Mouse (Mus musculus) T-helper 17 cell (primary cell): Measurements from ENCODE around the gene Bmx.

Experiments used
- in situ Hi-C, 2 experiments: fragments of 300-600 bp; cut with MboI, MseI; formaldehyde crosslinking; loops; 1 replicate in 1 of 2; 2 replicates in 1 of 2; pipeline ENCODE4 v1.15.1; 2025; ENCODE audit warnings: high pct_unique_total_duplicates in 2 of 2

Gene Bmx

GRCm38 (mm10) chrX:164175780-164176179, 82.2 kb downstream of the Bmx start:
- in situ Hi-C loops = no loop called here

GRCm38 (mm10) chrX:164175311-164175710, 82.7 kb downstream of the Bmx start:
- in situ Hi-C loops = no loop called here

- in situ Hi-C loops = no loop called here
Measured at GRCm38 (mm10) chrX:164173880-164174279, 84.1 kb downstream of the Bmx start.

GRCm38 (mm10) chrX:164171034-164171433, 87.0 kb downstream of the Bmx start:
- in situ Hi-C loops = no loop called here

- in situ Hi-C loops = no loop called here
Measured at GRCm38 (mm10) chrX:164164681-164165080, 93.3 kb downstream of the Bmx start.

- in situ Hi-C loops = no loop called here
Measured at GRCm38 (mm10) chrX:164154594-164154993, 103.4 kb downstream of the Bmx start.

- in situ Hi-C loops = no loop called here
Measured at GRCm38 (mm10) chrX:164153606-164154005, 104.4 kb downstream of the Bmx start.

GRCm38 (mm10) chrX:164152703-164153102, 105.3 kb downstream of the Bmx start:
- in situ Hi-C loops = no loop called here

- in situ Hi-C loops = no loop called here
Measured at GRCm38 (mm10) chrX:164145463-164146250, 112.3 kb downstream of the Bmx start.
